Mouse (Mus musculus) MEL-GATA-1-ER (cell line): ENCODE measurements around the gene Il1r1.
"Not testable (repeated sequence)": the region's sequence is repeated elsewhere in the genome, so short reads cannot be mapped to it uniquely, and the experiment has no call there.

Experiments used
- DNase-seq: peaks from one replicate; pipeline ENCODE4 v3.0.0-alpha.2; 2012; ENCODE audit warnings: low read depth; ENCODE audit errors: extremely low read depth

Gene Il1r1

GRCm38 (mm10) chr1:40271052-40271451 is 46.2 kb downstream of the Il1r1 start:
- peak; percentile 54 for DNase-seq

GRCm38 (mm10) chr1:40271486-40272055 is 46.7 kb downstream of the Il1r1 start:
- DNase-seq, result no peak

- DNase-seq, result no peak
Observed at GRCm38 (mm10) chr1:40272204-40272603, 47.3 kb downstream of the Il1r1 start.

- no peak for DNase-seq
Observed at GRCm38 (mm10) chr1:40273491-40273890, 48.6 kb downstream of the Il1r1 start.

GRCm38 (mm10) chr1:40275285-40276013 is 50.6 kb downstream of the Il1r1 start:
- no peak for DNase-seq

GRCm38 (mm10) chr1:40277944-40278343 is 53.1 kb downstream of the Il1r1 start:
- DNase-seq, result no peak

- DNase-seq, result no peak
Observed at GRCm38 (mm10) chr1:40278720-40279119, 53.8 kb downstream of the Il1r1 start.

GRCm38 (mm10) chr1:40279182-40279743 is 54.4 kb downstream of the Il1r1 start:
- no peak for DNase-seq

GRCm38 (mm10) chr1:40281950-40282349 is 57.1 kb downstream of the Il1r1 start:
- DNase-seq, result no peak

GRCm38 (mm10) chr1:40282394-40282793 is 57.5 kb downstream of the Il1r1 start:
- DNase-seq, result no peak

GRCm38 (mm10) chr1:40283995-40284394 is 59.1 kb downstream of the Il1r1 start:
- no peak for DNase-seq

- no peak for DNase-seq
Observed at GRCm38 (mm10) chr1:40290489-40291255, 65.8 kb downstream of the Il1r1 start.

- DNase-seq, result no peak
Observed at GRCm38 (mm10) chr1:40292231-40292630, 67.4 kb downstream of the Il1r1 start.

- no peak for DNase-seq
Observed at GRCm38 (mm10) chr1:40293891-40294290, 69.0 kb downstream of the Il1r1 start.

- no peak for DNase-seq
Observed at GRCm38 (mm10) chr1:40294824-40295223, 69.9 kb downstream of the Il1r1 start.

- no peak for DNase-seq
Observed at GRCm38 (mm10) chr1:40298053-40298452, 73.2 kb downstream of the Il1r1 start.

GRCm38 (mm10) chr1:40303179-40303866 is 78.4 kb downstream of the Il1r1 start:
- peak; percentile 54 for DNase-seq

GRCm38 (mm10) chr1:40304321-40304720 is 79.4 kb downstream of the Il1r1 start:
- DNase-seq, result not testable (repeated sequence)

- DNase-seq, result no peak
Observed at GRCm38 (mm10) chr1:40306111-40306510, 81.2 kb downstream of the Il1r1 start.

- DNase-seq, result no peak
Observed at GRCm38 (mm10) chr1:40311123-40311522, 86.2 kb downstream of the Il1r1 start.

- DNase-seq, result no peak
Observed at GRCm38 (mm10) chr1:40311625-40312024, 86.7 kb downstream of the Il1r1 start.
